Comparison of ENCODE assay signal across 10 mouse cellular contexts in genomic region chr10:17367026-17367425, GRCm38 (mm10).
DNase-seq lines count a peak whose midpoint lies in the region; ATAC-seq lines count a peak whose summit lies in the region.
"Had no signal": no experiment of that assay in that cellular context is flagged by ENCODE, and none has a peak within 500 bp of the region (broad histone marks: within the 10 kb centered on the region; RNA-seq: fewer than 3 reads in every experiment).

No protein-coding gene starts in this region.

- 0 out of 2 replicates have a peak, but pooled peaks have one; percentile 23 for ATAC-seq in forebrain, embryonic 12.5 days (ENCODE audit: low FRiP score)
- ATAC-seq in embryonic facial prominence, embryonic 14.5 days (ENCODE audit: low read depth) = no peak
- peak; percentile 42; the same call in 1 of the 2 replicates for ATAC-seq in lung, embryonic 15.5 days (ENCODE audit: borderline replicate concordance, extremely low read depth, low FRiP score, low TSS enrichment)

- H3K9ac ChIP-seq in forebrain, embryonic 12.5 days = no peak overlapping the region
- no peak overlapping the region for H3K9ac ChIP-seq in embryonic facial prominence, embryonic 14.5 days (ENCODE audit: low read depth, low read length)
- no peak overlapping the region for H3K9ac ChIP-seq in lung, embryonic 15.5 days
- H3K9ac ChIP-seq: embryonic facial prominence, embryonic 13.5 days; liver, embryonic 15.5 days had no signal

- H3K4me1 ChIP-seq in forebrain, embryonic 12.5 days = peaks cover 7% of the 10 kb centered on the region; the same call in 1 of the 2 replicates
- peaks cover 24% of the 10 kb centered on the region for H3K4me1 ChIP-seq in forebrain, embryonic 10.5 days
- H3K4me1 ChIP-seq in embryonic facial prominence, embryonic 14.5 days (ENCODE audit: control insufficient read depth, insufficient read depth, low read length) = 0 out of 2 replicates have a peak, but pooled peaks cover 5% of the 10 kb centered on the region
- peaks cover 16% of the 10 kb centered on the region for H3K4me1 ChIP-seq in hindbrain, embryonic 10.5 days (replicated peaks)
- H3K4me1 ChIP-seq in lung, embryonic 15.5 days = peaks cover 5% of the 10 kb centered on the region; the same call in 1 of the 2 replicates
- H3K4me1 ChIP-seq: liver, embryonic 15.5 days had no signal

- no peak for DNase-seq in forebrain, embryonic 10.5 days (ENCODE audit: extremely low spot score, low spot score)
- peak; percentile 18 for DNase-seq in MN1 (ENCODE audit: low spot score)
- DNase-seq in embryonic facial prominence, embryonic 14.5 days (ENCODE audit: low spot score) = peak; percentile 57
- DNase-seq in hindbrain, embryonic 10.5 days (ENCODE audit: low spot score) = no peak
- DNase-seq in telencephalon, adult 2 months (ENCODE audit: low read depth, low spot score) = peak; percentile 60
- DNase-seq in spleen, postnatal 36 days (ENCODE audit: low spot score in 2 of 2) = no peak

- H3K9me3 ChIP-seq in forebrain, embryonic 12.5 days = no peaks in the 10 kb centered on the region
- no peaks in the 10 kb centered on the region for H3K9me3 ChIP-seq in forebrain, embryonic 10.5 days
- no peaks in the 10 kb centered on the region for H3K9me3 ChIP-seq in embryonic facial prominence, embryonic 14.5 days (ENCODE audit: control insufficient read depth, low read length)
- H3K9me3 ChIP-seq in hindbrain, embryonic 10.5 days = no peaks in the 10 kb centered on the region
- no peaks in the 10 kb centered on the region for H3K9me3 ChIP-seq in lung, embryonic 15.5 days
- H3K9me3 ChIP-seq: embryonic facial prominence, embryonic 13.5 days; liver, embryonic 15.5 days had no signal

- H3K4me3 ChIP-seq in forebrain, embryonic 12.5 days (replicated peaks) = no peak overlapping the region
- no peak overlapping the region for H3K4me3 ChIP-seq in forebrain, embryonic 10.5 days
- no peak overlapping the region for H3K4me3 ChIP-seq in embryonic facial prominence, embryonic 14.5 days (ENCODE audit: low read depth, low read length)
- no peak overlapping the region for H3K4me3 ChIP-seq in hindbrain, embryonic 10.5 days
- no peak overlapping the region for H3K4me3 ChIP-seq in lung, embryonic 15.5 days
- H3K4me3 ChIP-seq: embryonic facial prominence, embryonic 13.5 days; liver, embryonic 15.5 days had no signal

- H3K27me3 ChIP-seq in forebrain, embryonic 12.5 days = no peaks in the 10 kb centered on the region
- H3K27me3 ChIP-seq in forebrain, embryonic 10.5 days (ENCODE audit: poor library complexity, severe bottlenecking) = no peaks in the 10 kb centered on the region
- no peaks in the 10 kb centered on the region for H3K27me3 ChIP-seq in embryonic facial prominence, embryonic 14.5 days (replicated peaks; ENCODE audit: control insufficient read depth, insufficient read depth, low read length)
- no peaks in the 10 kb centered on the region for H3K27me3 ChIP-seq in hindbrain, embryonic 10.5 days (ENCODE audit: insufficient read depth, poor library complexity, severe bottlenecking)
- no peaks in the 10 kb centered on the region for H3K27me3 ChIP-seq in lung, embryonic 15.5 days
- H3K27me3 ChIP-seq: embryonic facial prominence, embryonic 13.5 days; liver, embryonic 15.5 days had no signal

- no peak overlapping the region for H3K27ac ChIP-seq in forebrain, embryonic 12.5 days
- H3K27ac ChIP-seq in forebrain, embryonic 10.5 days = no peak overlapping the region
- no peak overlapping the region for H3K27ac ChIP-seq in embryonic facial prominence, embryonic 14.5 days (replicated peaks; ENCODE audit: low read depth, low read length)
- H3K27ac ChIP-seq in hindbrain, embryonic 10.5 days = peak overlapping the region; percentile 70
- no peak overlapping the region for H3K27ac ChIP-seq in lung, embryonic 15.5 days
- H3K27ac ChIP-seq: embryonic facial prominence, embryonic 13.5 days; liver, embryonic 15.5 days had no signal

- no peak overlapping the region for H3K4me2 ChIP-seq in forebrain, embryonic 12.5 days
- H3K4me2 ChIP-seq in embryonic facial prominence, embryonic 14.5 days (ENCODE audit: low read depth, low read length) = no peak overlapping the region
- no peak overlapping the region for H3K4me2 ChIP-seq in lung, embryonic 15.5 days
- H3K4me2 ChIP-seq: embryonic facial prominence, embryonic 13.5 days; liver, embryonic 15.5 days had no signal

- WGBS in forebrain, embryonic 12.5 days = 13% methylated on average over 5 of the region's 5 CpGs
- WGBS in forebrain, embryonic 10.5 days = 26% methylated on average over 5 of the region's 5 CpGs
- WGBS in embryonic facial prominence, embryonic 14.5 days = 13% methylated on average over 5 of the region's 5 CpGs
- WGBS in hindbrain, embryonic 10.5 days = 28% methylated on average over 5 of the region's 5 CpGs
- WGBS in lung, embryonic 15.5 days = 35% methylated on average over 5 of the region's 5 CpGs

- no peaks in the 10 kb centered on the region for H3K36me3 ChIP-seq in forebrain, embryonic 12.5 days (replicated peaks)
- no peaks in the 10 kb centered on the region for H3K36me3 ChIP-seq in forebrain, embryonic 10.5 days (replicated peaks)
- H3K36me3 ChIP-seq in embryonic facial prominence, embryonic 14.5 days (ENCODE audit: control insufficient read depth, insufficient read depth, low read length) = no peaks in the 10 kb centered on the region
- H3K36me3 ChIP-seq in hindbrain, embryonic 10.5 days = no peaks in the 10 kb centered on the region
- H3K36me3 ChIP-seq in lung, embryonic 15.5 days = no peaks in the 10 kb centered on the region
- H3K36me3 ChIP-seq: embryonic facial prominence, embryonic 13.5 days; liver, embryonic 15.5 days had no signal

Comparison
In these comparisons a context has a peak if more than half of its experiments do, and no peak if none do; other contexts are left out.
1. DNase-seq: peak in MN1 (single experiment), embryonic facial prominence, embryonic 14.5 days (single experiment) and telencephalon, adult 2 months (single experiment); none in forebrain, embryonic 10.5 days (single experiment), hindbrain, embryonic 10.5 days (single experiment) and spleen, postnatal 36 days (0 of 2).